Mouse (Mus musculus) thymus, adult 2 months (tissue): ENCODE measurements around the gene Gm15517. TPM values are rescaled to one million over a fixed set of nuclear protein-coding genes. Genes with fewer than 3 reads are reported as not detected.

Experiments used
- DNase-seq: peaks from one replicate; pipeline ENCODE4 v3.0.0; 2021
- H3K27ac ChIP-seq: fragments of 200-500 bp; 2 replicates; pipeline ENCODE4 v1.5.1; 2012; ENCODE audit warnings: low read length, control low read depth; ENCODE audit not compliant: control insufficient read depth, insufficient read depth
- H3K27me3 ChIP-seq: fragments of 200-500 bp; 2 replicates; pipeline ENCODE4 v1.6.1; 2012; ENCODE audit warnings: mild to moderate bottlenecking, low read length, moderate library complexity, mixed read lengths; ENCODE audit not compliant: control insufficient read depth, insufficient read depth
- H3K36me3 ChIP-seq: fragments of 200-500 bp; 2 replicates; pipeline ENCODE4 v1.6.1; 2012; ENCODE audit warnings: mild to moderate bottlenecking, low read length, moderate library complexity; ENCODE audit not compliant: control insufficient read depth, insufficient read depth
- H3K4me1 ChIP-seq: fragments of 200-500 bp; replicated peaks from 2 replicates; pipeline ENCODE4 v1.6.1; 2012; ENCODE audit warnings: low read length; ENCODE audit not compliant: control insufficient read depth, insufficient read depth
- H3K4me3 ChIP-seq: fragments of 200-500 bp; 2 replicates; pipeline ENCODE4 v1.5.1; 2012; ENCODE audit warnings: mild to moderate bottlenecking, low read length, control low read depth, moderate library complexity; ENCODE audit not compliant: control insufficient read depth, insufficient read depth
- CTCF ChIP-seq: fragments of 200-500 bp; IDR thresholded peaks from 2 replicates; pipeline ENCODE4 v1.5.1; 2012; ENCODE audit warnings: mild to moderate bottlenecking, control low read depth, low read length, moderate library complexity, borderline replicate concordance; ENCODE audit not compliant: control insufficient read depth, poor library complexity, insufficient read depth; ENCODE audit errors: extremely low read depth
- POLR2A ChIP-seq: fragments of 200-500 bp; IDR thresholded peaks from 2 replicates; pipeline ENCODE4 v1.6.1; 2012; ENCODE audit warnings: mild to moderate bottlenecking, low read length, control low read depth, moderate library complexity; ENCODE audit not compliant: control insufficient read depth, poor library complexity, insufficient read depth; ENCODE audit errors: extremely low read depth
- WGBS: fragments of 180-500 bp; shearing (Covaris S2); methylation state at CpG from one replicate; pipeline ENCODE4 v1.1.7; 2018; 5-methylcytosine and 5-hydroxymethylcytosine counted together
- polyA plus RNA-seq: library from polyadenylated mRNA; depleted of rRNA; stranded (reverse); fragments of >200 nt; gene quantifications from 2 replicates; pipeline ENCODE4 v1.2.3, GENCODE M21; 2012

Gene Gm15517
- polyA plus RNA-seq, 1 experiment, result 1.1 TPM

DNA sequence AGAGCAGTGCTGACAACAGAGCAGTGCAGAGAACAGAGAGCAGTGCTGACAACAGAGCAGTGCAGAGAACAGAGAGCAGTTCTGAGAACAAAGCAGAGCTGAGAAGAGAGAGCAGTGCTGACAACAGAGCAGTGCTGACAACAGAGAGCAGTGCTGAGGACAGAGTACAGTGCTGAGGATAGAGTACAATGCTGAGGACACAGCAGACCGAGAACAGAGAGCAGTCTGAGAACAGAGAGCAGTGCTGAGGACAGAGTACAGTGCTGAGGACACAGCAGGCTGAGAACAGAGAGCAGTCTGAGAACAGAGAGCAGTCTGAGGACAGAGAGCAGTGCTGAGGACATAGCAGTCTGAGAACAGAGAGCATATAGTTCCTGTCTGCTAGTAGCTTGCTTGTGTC lies 20.5 kb upstream of the Gm15517 start:
- no peaks in the 10 kb centered on the region for H3K36me3 ChIP-seq
- H3K27me3 ChIP-seq, result no peaks in the 10 kb centered on the region
- H3K4me1 ChIP-seq, result peaks cover 4% of the 10 kb centered on the region; the same call in 1 of the 2 replicates
- no peak overlapping the region for H3K27ac ChIP-seq
- WGBS, result 63% methylated on average over 1 of the region's 1 CpGs
- no peak for TF ChIP-seq POLR2A
- no peak for TF ChIP-seq CTCF
- no peak overlapping the region for H3K4me3 ChIP-seq
- DNase-seq, result no peak

DNA sequence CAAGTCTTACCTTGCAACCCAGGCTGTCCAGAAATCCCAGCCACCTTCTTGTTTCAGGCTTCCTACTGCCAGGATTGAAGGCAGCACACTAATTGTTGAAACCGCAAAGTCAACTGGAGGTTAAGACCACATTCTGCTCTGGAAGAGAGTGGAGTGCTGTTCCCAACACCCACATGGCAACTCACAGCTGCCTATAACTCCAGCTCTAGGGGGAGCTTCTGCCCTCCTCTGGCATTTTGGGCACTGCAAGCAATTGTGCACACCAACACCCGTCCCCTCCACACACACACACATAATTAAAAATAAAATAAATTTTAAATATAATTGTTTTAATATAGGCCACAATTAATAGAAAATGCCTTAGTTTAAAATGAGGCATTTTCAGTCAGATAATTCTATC lies 20.1 kb upstream of the Gm15517 start:
- no peak overlapping the region for H3K27ac ChIP-seq
- TF ChIP-seq POLR2A, result no peak
- TF ChIP-seq CTCF, result no peak
- H3K4me1 ChIP-seq, result peaks cover 6% of the 10 kb centered on the region; the same call in 1 of the 2 replicates
- WGBS, result 71% methylated on average over 2 of the region's 2 CpGs
- H3K36me3 ChIP-seq, result no peaks in the 10 kb centered on the region
- no peak overlapping the region for H3K4me3 ChIP-seq
- DNase-seq, result no peak
- no peaks in the 10 kb centered on the region for H3K27me3 ChIP-seq

DNA sequence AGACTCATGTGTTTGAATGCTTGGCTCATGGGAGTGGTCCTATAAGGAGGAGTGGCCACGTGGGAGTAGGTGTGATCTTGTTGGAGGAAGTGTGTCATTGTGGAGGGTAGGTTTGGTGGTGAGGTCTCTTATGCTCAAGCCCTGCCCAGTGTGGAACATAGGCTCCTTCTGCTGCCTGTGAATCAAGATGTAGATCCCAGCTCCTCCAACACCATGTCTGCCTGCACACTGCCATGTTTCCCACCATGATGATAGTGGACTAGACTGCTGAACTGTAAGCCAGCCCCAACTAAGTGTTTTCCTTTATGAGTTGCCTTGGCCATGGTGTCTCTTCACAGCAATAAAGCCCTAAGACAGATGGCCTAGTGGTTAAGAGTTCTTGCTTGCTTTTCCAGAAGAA lies 17.2 kb upstream of the Gm15517 start:
- 76% methylated on average over 1 of the region's 1 CpGs for WGBS
- no peak for TF ChIP-seq CTCF
- no peak for TF ChIP-seq POLR2A
- H3K36me3 ChIP-seq, result peaks cover 3% of the 10 kb centered on the region; the same call in 1 of the 2 replicates
- H3K27me3 ChIP-seq, result no peaks in the 10 kb centered on the region
- H3K27ac ChIP-seq, result no peak overlapping the region
- no peak overlapping the region for H3K4me3 ChIP-seq
- DNase-seq, result no peak
- H3K4me1 ChIP-seq, result peaks cover 6% of the 10 kb centered on the region; the same call in 1 of the 2 replicates

DNA sequence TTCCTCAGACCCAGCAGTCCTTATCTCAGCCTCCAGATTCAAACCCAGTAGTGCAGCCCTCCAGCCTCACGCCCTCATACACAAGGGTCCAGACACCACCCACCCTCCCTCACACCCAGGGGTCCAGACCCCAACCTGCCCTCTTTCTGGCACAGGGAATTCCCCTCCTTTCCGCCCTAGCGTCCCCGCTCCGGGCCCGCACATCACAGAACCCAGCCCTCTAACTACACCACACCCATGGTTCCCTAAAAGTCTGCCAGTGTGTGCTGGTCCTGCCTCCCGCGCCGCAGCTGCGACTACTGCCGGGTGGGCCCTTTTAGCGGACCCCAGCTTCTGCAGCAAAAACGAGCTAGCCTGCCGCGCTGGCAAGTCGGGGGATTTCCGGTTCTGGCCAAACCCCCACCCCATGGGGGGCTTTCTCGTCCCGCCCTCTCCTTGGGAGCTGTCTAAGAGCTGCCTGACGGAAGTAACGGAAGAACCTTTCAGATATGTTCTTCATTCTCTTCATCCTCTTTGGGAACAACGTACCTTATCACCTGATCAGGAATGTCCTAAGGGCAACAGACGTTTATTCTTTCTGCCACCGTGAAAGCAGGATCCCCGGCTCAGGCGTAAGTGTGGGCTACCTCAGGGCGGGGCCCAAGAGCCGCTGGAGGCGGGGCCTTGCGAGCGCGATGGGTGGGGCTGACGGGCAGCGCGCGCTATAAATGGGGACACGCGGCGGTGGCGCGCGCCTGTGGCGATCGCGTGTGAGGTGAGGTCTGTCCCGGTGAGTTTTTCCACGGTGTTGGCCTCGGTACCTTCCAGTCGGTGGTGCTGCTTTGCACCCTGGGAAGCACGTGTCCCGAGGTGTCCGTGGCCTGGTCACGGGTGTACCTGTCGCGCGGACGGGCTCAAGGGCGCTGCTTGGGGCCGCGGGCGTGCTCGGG lies 14.9 kb upstream of the Gm15517 start, which contains the start of the genes 1700028J19Rik and 2410002F23Rik:
TSS of gene 1700028J19Rik (minus strand) at position 641 of the 929 bp plus-strand sequence.
TSS of gene 2410002F23Rik (plus strand) at position 668 of the 929 bp plus-strand sequence.
- peak; percentile 54; the same call in 1 of the 2 replicates for TF ChIP-seq CTCF
- peak; percentile 77 for TF ChIP-seq POLR2A
- H3K4me1 ChIP-seq, result peaks cover 6% of the 10 kb centered on the region; the same call in 1 of the 2 replicates
- peak within 1 kb of the TSS; percentile 42; the same call in 1 of the 2 replicates for H3K27ac ChIP-seq
- H3K36me3 ChIP-seq, result peaks cover 10% of the 10 kb centered on the region; the same call in 1 of the 2 replicates
- under 1% methylated on average over 62 of the region's 62 CpGs for WGBS
- DNase-seq, result peak; percentile 91
- H3K4me3 ChIP-seq, result peak within 1 kb of the TSS; percentile 87
- no peaks in the 10 kb centered on the region for H3K27me3 ChIP-seq

DNA sequence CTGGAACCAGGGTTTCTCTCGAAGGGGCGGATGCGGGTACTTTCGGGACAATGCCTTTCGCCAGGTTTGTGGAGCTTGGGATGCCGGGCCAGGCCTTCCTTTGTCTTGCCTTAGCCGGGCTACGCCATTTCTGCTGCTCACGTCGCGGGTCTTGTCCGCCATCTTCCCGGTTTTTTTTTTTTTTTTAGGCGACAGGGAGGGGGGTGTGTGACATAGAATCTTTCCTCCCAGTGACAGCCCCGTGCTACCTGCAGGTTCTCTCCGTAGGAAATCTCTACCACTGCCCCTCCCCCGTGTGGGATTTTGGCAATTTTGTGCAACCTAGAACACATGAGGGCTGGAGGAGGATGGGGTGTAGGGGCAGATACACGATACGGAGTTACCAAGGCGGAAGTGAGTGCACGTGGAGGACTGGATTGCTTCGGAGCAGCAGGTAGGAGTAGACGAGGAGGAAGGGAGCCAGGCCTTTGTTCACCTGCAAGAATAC lies 14.2 kb upstream of the Gm15517 start:
- H3K27me3 ChIP-seq, result no peaks in the 10 kb centered on the region
- H3K36me3 ChIP-seq, result peaks cover 10% of the 10 kb centered on the region; the same call in 1 of the 2 replicates
- peak overlapping the region; percentile 9; the same call in 1 of the 2 replicates for H3K27ac ChIP-seq
- under 1% methylated on average over 23 of the region's 23 CpGs for WGBS
- H3K4me1 ChIP-seq, result peaks cover 6% of the 10 kb centered on the region; the same call in 1 of the 2 replicates
- TF ChIP-seq CTCF, result no peak
- TF ChIP-seq POLR2A, result no peak
- peak; percentile 62 for DNase-seq
- peak overlapping the region; percentile 87 for H3K4me3 ChIP-seq

DNA sequence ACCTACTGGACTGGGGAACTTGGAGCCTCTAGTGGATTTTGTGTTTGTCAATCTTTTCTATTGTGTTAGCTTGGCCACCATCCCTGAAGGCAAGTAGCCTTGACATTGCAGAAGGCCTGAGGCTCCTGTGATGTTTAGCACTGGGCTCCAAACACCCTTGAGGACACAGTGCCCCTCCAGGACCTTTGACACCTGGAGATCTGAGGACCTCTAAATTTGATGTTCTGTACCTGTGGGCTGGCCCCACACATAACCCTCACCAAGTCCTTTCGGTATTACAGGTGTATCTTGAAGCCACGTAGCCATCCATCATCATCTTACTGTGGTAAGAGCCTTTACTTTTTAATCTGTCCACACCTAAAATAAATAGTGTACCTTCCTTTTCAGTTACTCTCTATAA lies 13.3 kb upstream of the Gm15517 start:
- Histone ChIP-seq H3K36me3 (peaks cover 14% of the 10 kb centered on the region; the same call in 1 of the 2 replicates), H3K4me3 (no peak overlapping the region), H3K4me1 (peaks cover 6% of the 10 kb centered on the region; the same call in 1 of the 2 replicates), H3K27ac (no peak overlapping the region), H3K27me3 (no peaks in the 10 kb centered on the region)
- DNase-seq, result no peak
- TF ChIP-seq POLR2A (no peak), CTCF (no peak)
- WGBS, result 89% methylated on average over 2 of the region's 2 CpGs
